ENCODE assay signal across 8 mouse cellular contexts in genomic region chr17:47395376-47395913, GRCm38 (mm10). TPM values are rescaled to one million over a fixed set of nuclear protein-coding genes. Genes with fewer than 3 reads are reported as not detected.
DNase-seq lines count a peak whose midpoint lies in the region; ATAC-seq and TF ChIP-seq lines count a peak whose summit lies in the region.

No protein-coding gene starts in this region.

- H3K4me1 ChIP-seq in heart, embryonic 10.5 days, result peaks cover 15% of the 10 kb centered on the region
- no peaks in the 10 kb centered on the region for H3K4me1 ChIP-seq in lung, postnatal 0 days (ENCODE audit: insufficient read depth, low read depth, low read length)
- H3K4me1 ChIP-seq in olfactory bulb, adult 2 months (ENCODE audit: control insufficient read depth, insufficient read depth, low read length), result peaks cover 12% of the 10 kb centered on the region; the same call in 1 of the 2 replicates

- intact Hi-C loops in left cerebral cortex, postnatal 4 days (cut with DNase I), result no loop called here

- no peaks in the 10 kb centered on the region for H3K36me3 ChIP-seq in heart, embryonic 10.5 days
- H3K36me3 ChIP-seq in lung, postnatal 0 days (ENCODE audit: insufficient read depth, low read length), result no peaks in the 10 kb centered on the region

- DNase-seq in left cerebral cortex, postnatal 4 days, result peak; percentile 30
- no peak for DNase-seq in left cerebral cortex, adult 18-20 months (ENCODE audit: low spot score in 2 of 2)
- DNase-seq in embryo, embryonic 9.5 days (ENCODE audit: extremely low spot score), result peak; percentile 72
- peak; percentile 80 for DNase-seq in heart, embryonic 10.5 days (ENCODE audit: low spot score)
- DNase-seq in kidney, adult 9 months, result peak; percentile 69
- DNase-seq in lung, postnatal 0 days (ENCODE audit: low spot score), result peak; percentile 77
- DNase-seq in urinary bladder, postnatal 36 days (ENCODE audit: low spot score in 2 of 2), result peak; percentile 56 to 72

- TF ChIP-seq POLR2A in olfactory bulb, adult 2 months (IDR thresholded peaks at IDR 0.05; ENCODE audit: insufficient read depth, low read depth, low read length), result no peak

- no peak overlapping the region for H3K27ac ChIP-seq in heart, embryonic 10.5 days
- H3K27ac ChIP-seq in lung, postnatal 0 days (ENCODE audit: low read length), result no peak overlapping the region
- no peak overlapping the region for H3K27ac ChIP-seq in olfactory bulb, adult 2 months (ENCODE audit: insufficient read depth, low read depth, low read length)

- 0 out of 2 replicates have a peak overlapping the region, but pooled peaks have one; percentile 13 for H3K9ac ChIP-seq in lung, postnatal 0 days (replicated peaks; ENCODE audit: low read depth)

- H3K9me3 ChIP-seq in heart, embryonic 10.5 days, result no peaks in the 10 kb centered on the region
- no peaks in the 10 kb centered on the region for H3K9me3 ChIP-seq in lung, postnatal 0 days (ENCODE audit: low read length)

- peaks cover 74% of the 10 kb centered on the region for H3K27me3 ChIP-seq in heart, embryonic 10.5 days (ENCODE audit: insufficient read depth, poor library complexity, severe bottlenecking)
- H3K27me3 ChIP-seq in lung, postnatal 0 days (replicated peaks; ENCODE audit: insufficient read depth, low read length), result no peaks in the 10 kb centered on the region

- peak overlapping the region; percentile 46 for H3K4me3 ChIP-seq in heart, embryonic 10.5 days
- H3K4me3 ChIP-seq in lung, postnatal 0 days (ENCODE audit: low read depth, low read length), result peak overlapping the region; percentile 28
- peak overlapping the region; percentile 23 for H3K4me3 ChIP-seq in olfactory bulb, adult 2 months (ENCODE audit: insufficient read depth, low read depth, low read length)

- peak; percentile 92 for ATAC-seq in lung, postnatal 0 days

- TF ChIP-seq CTCF in lung, postnatal 0 days (IDR thresholded peaks at IDR 0.05), result no peak
- no peak for TF ChIP-seq CTCF in olfactory bulb, adult 2 months (IDR thresholded peaks at IDR 0.05; ENCODE audit: insufficient read depth, low read depth, low read length)

- WGBS in heart, embryonic 10.5 days, result 2% methylated on average over 20 of the region's 20 CpGs
- 3% methylated on average over 17 of the region's 20 CpGs for WGBS in lung, postnatal 0 days
- 6% methylated on average over 19 of the region's 20 CpGs for WGBS in olfactory bulb, adult 2 months

- peak overlapping the region; percentile 56 for H3K4me2 ChIP-seq in lung, postnatal 0 days (replicated peaks; ENCODE audit: low read depth, low read length)

- 0 out of 2 replicates have a peak, but pooled peaks have one; percentile 11 for TF ChIP-seq EP300 in lung, postnatal 0 days (IDR thresholded peaks at IDR 0.05)

RNA-seq across cellular contexts. Expression of gene Guca1a, which starts 4.9 kb away (rescaled TPM):
- total RNA-seq in left cerebral cortex, postnatal 4 days (2021), result under 1 TPM; 0.56 to 0.76 TPM
- under 1 TPM in 1 of 2 experiments, not detected in 1; 0.40 TPM for total RNA-seq in left cerebral cortex, adult 18-20 months (2021)
- polyA plus RNA-seq in heart, embryonic 10.5 days (2016; fragmentation: Nextera tagmentation; extraction: Ambion mirVana), result 2.3 and 3.6 TPM in 2 replicates
- 1.9 and 2.0 TPM in 2 replicates for polyA plus RNA-seq in lung, postnatal 0 days (2015; fragmentation: Nextera tagmentation; extraction: Ambion mirVana)
- polyA plus RNA-seq in olfactory bulb, adult 2 months (2012; ENCODE audit: insufficient read depth, insufficient read length, low replicate concordance, missing spikeins), result not detected in 2 replicates

RNA-seq across cellular contexts. Expression of gene Guca1b, which starts 10.3 kb away (rescaled TPM):
- under 1 TPM; 0.56 to 0.92 TPM for total RNA-seq in left cerebral cortex, postnatal 4 days (2021)
- 1 to 10 TPM; 1.7 to 2.8 TPM for total RNA-seq in left cerebral cortex, adult 18-20 months (2021)
- polyA plus RNA-seq in heart, embryonic 10.5 days (2016; fragmentation: Nextera tagmentation; extraction: Ambion mirVana), result 3.2 and 4.7 TPM in 2 replicates
- 0.23 and 0.43 TPM in 2 replicates for polyA plus RNA-seq in lung, postnatal 0 days (2015; fragmentation: Nextera tagmentation; extraction: Ambion mirVana)
- not detected in 2 replicates for polyA plus RNA-seq in olfactory bulb, adult 2 months (2012; ENCODE audit: insufficient read depth, insufficient read length, low replicate concordance, missing spikeins)

RNA-seq across cellular contexts. Expression of gene Mrps10, which starts 26.8 kb away (rescaled TPM):
- 10 to 100 TPM; 32.8 to 37.8 TPM for total RNA-seq in left cerebral cortex, postnatal 4 days (2021)
- total RNA-seq in left cerebral cortex, adult 18-20 months (2021), result 10 to 100 TPM; 30.0 to 33.6 TPM
- polyA plus RNA-seq in heart, embryonic 10.5 days (2016; fragmentation: Nextera tagmentation; extraction: Ambion mirVana), result 86.8 and 99.0 TPM in 2 replicates
- 43.2 and 47.5 TPM in 2 replicates for polyA plus RNA-seq in lung, postnatal 0 days (2015; fragmentation: Nextera tagmentation; extraction: Ambion mirVana)
- polyA plus RNA-seq in olfactory bulb, adult 2 months (2012; ENCODE audit: insufficient read depth, insufficient read length, low replicate concordance, missing spikeins), result not detected in 2 replicates

RNA-seq across cellular contexts. Expression of gene AI661453, which starts 41.0 kb away (rescaled TPM):
- under 1 TPM; 0.48 to 0.54 TPM for total RNA-seq in left cerebral cortex, postnatal 4 days (2021)
- under 1 TPM; 0.46 to 0.54 TPM for total RNA-seq in left cerebral cortex, adult 18-20 months (2021)
- 0.99 and 1.1 TPM in 2 replicates for polyA plus RNA-seq in heart, embryonic 10.5 days (2016; fragmentation: Nextera tagmentation; extraction: Ambion mirVana)
- polyA plus RNA-seq in lung, postnatal 0 days (2015; fragmentation: Nextera tagmentation; extraction: Ambion mirVana), result 2.8 and 3.3 TPM in 2 replicates
- not detected in 2 replicates for polyA plus RNA-seq in olfactory bulb, adult 2 months (2012; ENCODE audit: insufficient read depth, insufficient read length, low replicate concordance, missing spikeins)

RNA-seq across cellular contexts. Expression of gene 1700001C19Rik, which starts 41.7 kb away (rescaled TPM):
- total RNA-seq in left cerebral cortex, postnatal 4 days (2021), result not detected
- under 1 TPM in 1 of 2 experiments, not detected in 1; 0.21 TPM for total RNA-seq in left cerebral cortex, adult 18-20 months (2021)
- 0.63 and 1.3 TPM in 2 replicates for polyA plus RNA-seq in heart, embryonic 10.5 days (2016; fragmentation: Nextera tagmentation; extraction: Ambion mirVana)
- polyA plus RNA-seq in lung, postnatal 0 days (2015; fragmentation: Nextera tagmentation; extraction: Ambion mirVana), result 0.15 and 0.44 TPM in 2 replicates
- not detected in 2 replicates for polyA plus RNA-seq in olfactory bulb, adult 2 months (2012; ENCODE audit: insufficient read depth, insufficient read length, low replicate concordance, missing spikeins)

Comparison
In these comparisons a context has a peak if more than half of its experiments do, and no peak if none do; other contexts are left out.
1. DNase-seq: peak in left cerebral cortex, postnatal 4 days (single experiment), embryo, embryonic 9.5 days (single experiment), heart, embryonic 10.5 days (single experiment), kidney, adult 9 months (single experiment), lung, postnatal 0 days (single experiment) and urinary bladder, postnatal 36 days (2 of 2); none in left cerebral cortex, adult 18-20 months (0 of 2).
2. Peak in every context shown above with its lines, with median percentiles within 50 percentile points of each other: H3K4me3 ChIP-seq.